Mouse (Mus musculus) erythroblast, embryonic 14.5 days (primary cell): ENCODE data around the gene Dcaf6.

Experiments
- GATA1 ChIP-seq: IDR thresholded peaks from 2 replicates; pipeline ENCODE4 v1.6.1; 2012; ENCODE audit warnings: low read length, inconsistent platforms, mixed read lengths
- TAL1 ChIP-seq: IDR thresholded peaks from 3 replicates; pipeline ENCODE4 v1.6.1; 2012; ENCODE audit warnings: low read length, inconsistent platforms, mixed read lengths

DNA sequence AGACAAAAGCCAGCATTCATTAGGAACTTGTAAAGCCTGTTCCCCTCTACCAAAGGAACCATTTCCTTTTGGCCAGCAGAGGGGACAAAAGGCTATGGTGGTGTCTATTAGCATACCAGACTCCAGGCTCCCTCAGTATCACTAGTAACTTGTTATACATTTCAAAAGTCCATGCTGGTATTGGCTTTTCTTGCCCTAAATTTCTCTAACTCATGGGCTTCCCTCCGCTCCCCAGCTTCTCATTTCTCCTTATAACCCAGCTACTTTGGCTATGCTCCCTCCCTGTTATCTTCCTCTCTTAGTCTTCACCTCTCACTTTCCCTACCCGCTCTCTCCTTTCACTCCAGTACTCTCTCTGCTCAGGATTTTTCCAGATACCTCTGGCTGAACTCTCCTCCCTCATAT, 63.9 kb downstream of the Dcaf6 start:
- TF ChIP-seq GATA1, result no peak
- no peak for TF ChIP-seq TAL1
